Mouse (Mus musculus): Measurements from ENCODE around the gene Dab1.

DNA sequence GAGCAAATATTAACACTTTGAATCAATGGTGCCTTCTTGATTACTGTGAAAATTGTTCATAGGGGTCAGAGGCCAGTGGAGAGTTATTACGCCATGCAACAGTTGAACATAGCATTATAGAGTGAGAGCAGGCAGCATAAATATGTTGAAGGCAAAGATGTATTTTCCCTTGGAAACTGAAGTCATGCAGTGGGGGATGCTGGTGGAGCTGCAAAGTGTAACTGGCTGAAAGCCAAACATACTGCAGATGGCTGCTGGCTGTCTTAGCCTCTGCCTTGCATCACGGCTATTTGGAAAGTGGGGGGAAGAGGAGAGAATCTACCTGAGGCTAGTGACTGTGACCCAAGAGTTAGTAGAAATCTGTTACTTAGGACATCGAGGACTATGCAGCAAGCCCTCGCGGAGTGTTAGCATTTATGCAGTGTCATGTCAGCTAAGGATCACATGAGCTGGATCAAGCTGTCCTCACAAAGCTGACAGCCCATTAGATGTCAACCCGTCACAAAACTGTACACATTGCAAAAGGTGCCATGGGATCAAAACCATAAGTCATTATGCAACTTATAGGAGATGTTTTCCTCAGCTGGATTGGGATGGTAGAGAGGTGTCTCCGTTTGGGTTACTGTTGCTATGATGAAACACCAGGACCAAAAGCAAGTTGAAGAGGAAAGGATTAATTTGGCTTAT lies 164.5 kb downstream of the Dab1 start:
- TF ChIP-seq CTCF (IDR thresholded peaks at IDR 0.05; ENCODE audit: control insufficient read depth, insufficient read depth, insufficient replicate concordance, low read depth, low read length), result no peak
- TF ChIP-seq POLR2A (IDR thresholded peaks at IDR 0.05; ENCODE audit: control insufficient read depth, low read depth, low read length), result no peak
